Mouse (Mus musculus) mouse embryonic stem cell (cell line): ENCODE measurements around the gene Acap2.

Source experiments
- in situ Hi-C, 2 experiments: fragments of 300-500 bp; cut with MboI; formaldehyde crosslinking; loops; 1 replicate in 1 of 2; 3 replicates in 1 of 2; pipeline ENCODE4 v1.14.3; 2019 to 2020; ENCODE audit warnings: low sequenced_read_pairs in 2 of 2, low pct_unique_long_range_greater_than_20kb in 1 of 2, mixed read lengths in 1 of 2; ENCODE audit not compliant: unreplicated experiment in 1 of 2

Acap2 gene

DNA sequence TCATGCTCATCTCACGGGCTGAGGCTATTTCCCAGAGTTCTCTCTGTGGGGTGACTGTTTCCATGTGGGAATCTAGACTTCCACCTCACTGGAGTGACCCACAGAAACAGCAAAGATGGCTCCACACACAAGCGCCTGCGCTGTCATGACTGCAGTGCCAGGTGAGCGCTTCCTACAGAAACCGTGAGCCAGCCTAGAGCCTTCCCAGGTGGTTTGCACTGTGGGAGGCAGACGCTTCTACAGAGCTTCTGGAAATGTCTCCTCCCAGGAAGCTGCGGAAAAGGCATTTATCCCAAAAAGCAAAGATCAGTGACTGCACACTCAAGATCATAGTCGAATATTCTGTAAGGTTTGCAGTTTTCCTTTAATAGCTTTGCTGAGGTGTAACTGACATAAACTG is 20.2 kb downstream of the Acap2 start:
- in situ Hi-C loops = no loop called here

DNA sequence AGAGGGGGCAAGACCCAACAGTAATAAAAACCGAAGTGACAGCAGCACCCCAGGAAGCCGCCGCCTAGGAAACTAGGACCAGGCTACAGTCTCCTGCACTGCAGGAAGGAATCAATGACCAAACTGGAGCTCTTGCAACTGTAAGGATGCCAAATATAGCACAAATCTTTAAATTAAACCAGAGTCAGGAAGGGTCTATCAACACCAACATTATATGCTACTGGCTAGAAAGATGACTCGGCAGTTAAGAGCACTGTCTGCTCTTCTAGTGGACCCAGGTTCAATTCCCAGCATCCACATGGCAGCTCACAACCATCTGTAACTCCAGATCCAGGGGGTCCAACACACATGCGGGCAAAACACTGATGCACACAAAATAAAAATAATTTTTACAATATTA is 21.7 kb downstream of the Acap2 start:
- in situ Hi-C loops = no loop called here

DNA sequence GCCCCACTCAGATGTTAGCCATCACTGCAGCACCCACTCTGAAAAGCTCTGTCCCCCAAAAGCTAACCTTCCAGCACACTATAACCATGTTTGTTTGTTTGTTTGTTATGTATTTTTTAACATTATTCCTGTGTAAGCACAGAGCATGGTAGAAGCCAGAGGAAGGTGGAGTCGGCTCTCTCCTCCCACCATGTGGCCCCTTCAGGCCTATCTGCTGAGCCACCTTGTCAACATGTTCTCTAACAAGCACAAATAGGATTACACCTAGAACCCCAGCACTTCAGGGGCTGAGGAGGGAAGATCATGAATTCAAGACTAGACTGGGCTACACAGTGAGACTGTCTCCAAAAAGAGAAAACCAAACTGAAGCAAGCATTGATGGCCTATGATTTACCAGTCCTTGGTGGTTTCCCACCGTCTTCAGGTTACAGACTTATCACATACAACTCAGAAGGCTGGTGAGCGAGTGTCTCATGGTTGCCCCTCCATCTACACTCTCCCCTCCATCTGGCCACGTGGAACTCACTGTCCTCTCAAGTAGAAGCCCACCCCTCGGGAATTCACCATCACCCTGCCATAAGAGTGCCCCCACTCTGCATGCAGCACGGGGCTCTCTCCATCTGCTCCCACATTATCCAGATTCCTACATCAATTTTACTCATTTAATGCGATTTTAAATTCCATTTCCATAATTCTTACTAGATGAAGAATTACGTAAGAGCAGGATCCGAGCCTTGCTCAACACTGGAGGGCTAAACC is 26.0 kb downstream of the Acap2 start:
- in situ Hi-C loops = no loop called here

DNA sequence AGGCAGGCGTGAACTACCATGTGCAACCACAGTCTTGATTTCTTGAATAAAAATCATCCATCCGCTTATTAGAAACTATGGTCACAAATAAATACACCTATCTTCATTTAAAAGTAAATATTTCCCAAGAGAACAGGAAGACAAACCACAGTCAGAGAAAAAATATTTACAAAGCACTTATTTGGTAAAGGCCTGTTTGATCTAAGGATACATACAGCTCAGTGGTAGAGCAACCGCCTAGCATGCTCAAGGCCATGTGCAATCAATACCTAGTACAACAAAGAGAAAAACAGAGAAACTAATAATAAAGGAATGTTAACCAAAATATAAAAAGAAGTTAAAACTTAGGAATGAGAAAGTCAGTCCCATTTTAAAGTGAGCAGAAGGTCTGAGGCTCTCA is 28.8 kb downstream of the Acap2 start:
- in situ Hi-C loops = no loop called here

DNA sequence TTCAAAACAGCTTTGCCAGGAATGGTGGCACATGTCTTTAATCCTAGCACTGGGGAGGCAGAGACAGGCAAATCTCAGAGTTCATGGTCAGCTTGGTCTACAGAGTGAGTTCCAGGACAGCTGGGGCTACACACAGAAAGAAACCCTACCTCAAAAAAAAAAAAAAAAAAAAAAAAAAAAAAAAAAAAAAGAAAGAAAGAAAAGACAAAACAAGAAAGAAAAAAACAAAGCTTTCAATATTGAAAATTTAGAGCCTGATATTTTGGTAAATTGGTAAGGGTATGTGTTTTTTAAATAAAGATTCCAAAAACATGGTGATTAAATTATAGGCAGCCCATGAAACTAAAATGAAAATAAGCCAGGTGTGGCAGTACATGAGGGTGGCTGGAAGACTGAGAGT is 29.6 kb downstream of the Acap2 start:
- in situ Hi-C loops = no loop called here

DNA sequence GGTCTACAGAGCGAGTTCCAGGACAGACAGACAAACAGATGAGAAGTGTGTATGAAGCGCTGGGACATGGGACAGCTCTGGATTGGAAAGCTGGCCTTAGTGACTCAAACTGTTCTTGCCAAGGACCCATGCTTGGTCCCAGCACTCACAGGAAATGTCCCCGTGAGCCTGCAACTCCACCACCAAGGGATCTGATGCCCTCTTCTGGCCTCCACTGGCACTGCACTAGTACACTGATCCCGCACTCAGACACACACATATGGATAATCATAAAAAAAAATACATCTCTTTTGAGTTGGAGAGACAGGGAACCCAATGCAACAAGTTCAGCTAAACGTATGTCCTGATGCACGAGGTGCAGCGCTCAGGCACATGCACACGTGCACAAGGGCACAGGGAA is 30.7 kb downstream of the Acap2 start:
- in situ Hi-C loops = no loop called here

DNA sequence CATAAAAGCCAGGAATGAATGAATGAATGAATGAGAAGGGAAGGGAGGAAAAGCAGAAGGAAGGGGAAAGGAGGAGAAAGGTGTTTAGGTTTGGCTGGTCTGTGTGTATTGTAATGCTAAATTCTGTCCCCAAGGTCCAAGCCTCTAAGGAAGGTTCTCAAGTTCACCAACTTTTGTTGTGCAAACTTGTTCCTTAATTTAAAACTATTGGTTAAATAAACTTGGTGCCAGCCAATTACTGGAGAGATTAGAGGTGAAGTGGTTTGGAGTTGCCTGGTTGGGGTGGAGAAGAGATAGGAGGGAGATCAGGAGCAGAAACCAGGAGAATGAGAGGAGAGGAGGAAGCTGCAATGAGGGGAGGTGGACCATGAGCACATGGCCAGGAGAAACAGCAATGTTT is 31.4 kb downstream of the Acap2 start:
- in situ Hi-C loops = no loop called here

DNA sequence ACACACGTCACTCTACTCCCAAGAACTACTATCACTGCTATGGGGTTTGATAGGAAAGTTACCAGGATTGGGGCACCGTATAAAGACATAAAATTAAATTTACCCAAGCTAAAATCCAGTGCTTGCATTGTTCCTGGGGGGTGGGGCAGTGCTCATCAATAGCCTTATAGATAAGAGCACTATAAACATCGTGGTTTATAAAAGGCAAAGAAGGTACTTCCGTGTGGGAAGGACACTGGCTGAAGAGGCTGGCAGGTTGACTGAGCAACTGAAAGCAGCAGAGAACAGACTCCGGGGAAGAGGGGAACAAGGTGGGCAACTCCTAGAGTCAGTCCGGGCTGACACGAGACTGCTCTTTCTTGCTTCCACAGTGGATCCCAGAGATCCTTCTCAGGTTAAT is 33.1 kb downstream of the Acap2 start:
- in situ Hi-C loops = no loop called here

DNA sequence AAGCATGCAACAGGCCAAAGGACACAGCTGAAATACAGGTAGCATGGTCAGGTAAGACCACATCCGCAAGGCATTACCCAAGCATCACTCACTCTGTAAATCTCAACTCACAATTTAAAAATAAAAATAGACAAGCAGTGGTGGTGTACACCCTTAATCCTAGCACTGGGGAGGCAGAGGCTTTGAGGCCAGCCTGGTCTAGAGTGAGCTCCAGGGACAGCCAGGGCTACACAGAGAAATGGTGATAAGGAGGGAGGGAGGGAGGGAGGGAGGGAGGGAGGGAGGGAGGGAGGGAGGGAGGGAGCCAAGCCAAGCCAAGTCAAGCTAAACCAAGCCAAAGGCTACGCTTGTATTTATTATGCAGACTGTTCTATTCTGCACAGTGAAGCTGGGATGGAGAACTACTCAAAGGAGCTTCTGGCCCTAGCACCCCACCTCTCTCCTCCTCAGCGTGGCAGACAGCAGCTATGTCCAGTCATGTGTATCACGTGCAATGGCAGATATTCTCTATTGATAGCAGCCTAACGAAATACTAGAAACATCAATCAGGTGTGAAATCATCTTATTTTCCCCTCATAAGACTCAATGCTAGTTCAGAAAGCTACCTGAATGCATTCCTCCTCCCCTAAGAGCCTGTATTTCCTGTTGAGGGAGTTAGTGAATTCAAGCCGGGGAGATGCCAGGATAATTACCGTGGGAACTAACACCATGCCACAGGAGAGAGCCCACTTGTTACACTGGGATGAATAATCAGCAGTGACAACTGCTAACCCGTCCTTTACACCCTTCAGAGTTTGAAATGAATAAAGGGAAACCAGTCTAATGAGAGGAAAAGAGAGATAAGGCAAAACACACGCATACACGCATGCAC is 33.8 kb downstream of the Acap2 start:
- in situ Hi-C loops = no loop called here

DNA sequence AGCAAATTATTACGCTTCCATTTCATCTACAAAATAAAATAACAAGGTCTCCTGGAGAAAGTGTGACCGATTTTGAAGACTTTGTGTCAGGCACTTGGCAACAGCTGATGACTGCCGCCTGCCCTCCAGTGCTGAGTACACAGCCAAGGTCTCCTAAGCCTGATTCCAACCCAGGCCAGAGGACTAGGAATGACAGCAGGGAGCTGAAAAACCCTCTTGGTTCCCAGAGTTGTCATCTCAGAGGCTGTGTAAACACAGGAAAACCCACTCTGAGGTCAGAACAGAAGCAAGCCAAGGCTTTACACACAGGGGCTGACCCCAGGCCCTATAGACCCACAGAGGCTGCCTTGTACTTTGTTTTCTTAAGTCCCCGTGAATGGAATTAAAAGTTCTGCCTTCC is 35.1 kb downstream of the Acap2 start:
- in situ Hi-C loops = no loop called here

DNA sequence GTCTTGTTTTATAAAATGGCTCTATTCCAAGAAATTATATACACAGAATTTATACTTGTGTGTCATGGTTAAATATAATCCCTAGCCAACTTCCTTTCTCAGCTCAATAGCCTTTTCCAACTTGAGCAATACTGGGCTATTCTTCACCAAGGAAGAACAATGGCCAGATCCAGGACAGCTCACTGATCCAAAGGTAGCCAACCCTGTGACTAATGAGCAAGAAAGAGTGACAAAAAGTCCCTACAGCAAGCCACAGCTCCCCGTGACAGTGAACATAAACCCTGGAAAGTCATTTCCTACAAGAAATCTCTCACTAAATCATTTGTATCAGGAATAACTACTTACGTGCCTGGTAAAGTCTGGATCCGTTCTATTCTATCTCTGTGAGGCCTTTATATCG is 35.6 kb downstream of the Acap2 start:
- in situ Hi-C loops = no loop called here

DNA sequence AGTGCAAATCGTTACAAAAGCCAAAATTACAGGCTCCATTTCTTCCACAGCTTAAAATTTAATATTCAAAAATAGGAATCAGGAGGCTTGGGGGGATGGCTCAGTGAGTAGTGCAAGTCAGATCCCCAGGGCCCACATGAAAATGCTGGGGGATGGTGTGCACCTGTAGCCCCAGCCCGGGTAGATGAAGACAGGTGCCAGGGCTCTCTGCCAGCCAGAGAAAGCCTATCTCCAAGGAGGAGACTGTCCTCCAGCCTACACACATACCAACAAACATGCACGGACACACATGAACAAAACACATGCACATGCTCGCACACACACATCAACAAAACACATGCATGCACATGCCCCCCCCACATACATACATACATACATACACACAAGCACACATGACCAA is 36.9 kb downstream of the Acap2 start:
- in situ Hi-C loops = no loop called here

DNA sequence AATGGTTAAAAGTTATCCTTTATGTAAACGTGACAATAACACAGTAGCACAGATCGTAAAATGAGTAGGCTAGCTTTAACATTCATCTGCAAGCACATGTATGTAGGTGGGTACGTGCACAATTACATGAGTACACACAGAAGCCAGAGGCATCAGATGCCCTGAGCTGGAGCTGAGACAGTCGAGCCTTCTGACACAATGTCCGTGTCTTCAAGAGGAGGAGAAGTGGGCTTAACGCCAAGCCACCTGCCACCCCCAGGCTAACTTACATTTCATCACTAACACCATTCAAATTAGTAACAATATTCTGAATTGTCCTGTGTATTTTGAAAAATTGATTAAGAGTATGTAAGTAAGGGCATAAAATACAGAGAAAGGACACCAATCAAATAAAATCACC is 40.6 kb downstream of the Acap2 start:
- in situ Hi-C loops = no loop called here

DNA sequence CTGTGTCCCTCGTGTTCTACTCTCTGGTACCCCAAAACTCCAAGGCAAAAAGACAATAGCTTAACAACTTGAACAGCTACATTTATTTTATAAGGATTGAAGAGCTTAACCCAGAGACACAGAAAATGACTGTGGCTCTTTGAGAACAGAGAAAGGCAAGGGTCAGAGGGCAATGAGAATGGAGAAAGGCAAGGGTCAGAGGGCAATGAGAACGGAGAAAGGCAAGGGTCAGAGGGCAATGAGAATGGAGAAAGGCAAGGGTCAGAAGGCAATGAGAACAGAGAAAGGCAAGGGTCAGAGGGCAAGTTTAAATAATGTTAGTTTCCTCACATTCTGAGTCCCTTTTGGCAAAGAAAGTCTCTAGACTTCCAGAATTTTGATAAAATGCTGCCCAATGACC is 41.6 kb downstream of the Acap2 start:
- in situ Hi-C loops = no loop called here

DNA sequence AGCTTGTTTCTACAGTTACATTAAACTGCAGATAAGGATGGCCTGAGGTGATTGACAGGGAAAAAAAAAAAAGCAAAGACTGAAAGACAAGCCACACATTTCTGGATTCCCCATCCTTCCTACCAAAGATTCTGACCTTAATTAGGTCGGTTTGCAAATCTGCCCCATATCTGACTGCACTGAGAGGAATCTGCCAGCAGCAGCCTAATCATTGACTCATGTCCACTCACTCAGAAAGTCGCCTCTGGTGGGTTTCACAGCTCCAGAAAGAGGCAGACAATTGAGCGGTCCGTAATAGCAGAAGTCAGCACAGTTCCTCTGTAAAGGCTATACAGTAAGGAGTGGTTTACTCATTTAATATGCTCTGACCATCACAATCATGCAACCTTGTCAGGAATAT is 51.2 kb downstream of the Acap2 start:
- in situ Hi-C loops = no loop called here

DNA sequence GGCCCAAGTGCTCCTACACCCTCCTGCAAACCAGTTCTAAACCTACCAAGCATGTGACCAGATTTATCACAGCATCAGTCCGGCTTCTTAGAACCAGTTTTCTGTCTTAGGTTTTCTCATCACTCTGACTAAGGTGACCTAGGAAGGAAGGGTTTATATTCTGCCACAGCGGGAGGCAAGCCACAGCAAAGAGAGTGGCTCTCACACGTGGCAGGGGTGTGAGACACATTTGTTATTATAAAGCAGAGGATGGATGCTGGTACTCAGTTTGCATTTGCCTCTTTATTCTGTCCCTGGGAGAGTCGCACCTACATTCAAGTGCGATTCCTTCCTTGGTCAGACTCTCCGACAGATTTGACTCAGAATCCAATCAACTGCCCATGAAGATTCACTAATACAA is 52.2 kb downstream of the Acap2 start:
- in situ Hi-C loops = no loop called here

DNA sequence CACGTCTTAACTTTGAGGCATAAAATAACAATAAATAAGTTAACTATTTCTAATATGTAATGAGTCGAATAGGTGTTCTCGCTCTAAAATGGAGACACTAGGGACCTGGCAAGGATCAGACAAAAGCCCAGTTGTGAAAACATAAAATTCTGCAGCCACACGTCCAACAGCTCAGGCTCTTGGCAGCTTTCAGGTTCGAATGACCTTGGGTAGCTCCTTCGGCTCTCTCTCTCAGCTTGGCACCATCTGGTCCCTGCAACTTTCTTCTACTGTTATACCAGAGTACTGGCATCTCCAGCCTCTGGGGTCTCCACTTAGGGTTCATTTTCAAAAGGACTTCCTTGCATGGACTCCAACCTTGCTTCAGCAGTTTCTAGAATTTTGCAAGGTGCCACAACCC is 53.3 kb downstream of the Acap2 start:
- in situ Hi-C loops = no loop called here

DNA sequence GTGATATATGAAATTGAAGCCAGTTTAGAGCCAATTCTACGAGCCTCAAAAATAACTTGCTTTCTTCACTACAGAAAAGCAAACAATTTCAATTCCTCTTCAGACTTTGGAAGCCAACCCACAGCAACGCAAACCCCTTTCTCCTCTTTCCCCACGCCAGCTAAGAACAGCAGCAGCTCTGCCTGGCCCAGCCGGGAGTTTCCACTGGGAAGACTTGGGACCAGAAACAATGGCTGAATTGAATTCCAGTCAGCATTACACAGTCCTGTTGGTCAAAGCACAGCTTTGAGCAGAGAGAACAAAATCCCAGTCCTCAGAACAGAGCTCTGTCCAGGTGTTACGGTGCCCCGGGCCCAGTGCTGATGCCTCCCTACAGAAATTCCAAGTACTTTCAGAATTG is 59.1 kb downstream of the Acap2 start:
- in situ Hi-C loops = no loop called here

DNA sequence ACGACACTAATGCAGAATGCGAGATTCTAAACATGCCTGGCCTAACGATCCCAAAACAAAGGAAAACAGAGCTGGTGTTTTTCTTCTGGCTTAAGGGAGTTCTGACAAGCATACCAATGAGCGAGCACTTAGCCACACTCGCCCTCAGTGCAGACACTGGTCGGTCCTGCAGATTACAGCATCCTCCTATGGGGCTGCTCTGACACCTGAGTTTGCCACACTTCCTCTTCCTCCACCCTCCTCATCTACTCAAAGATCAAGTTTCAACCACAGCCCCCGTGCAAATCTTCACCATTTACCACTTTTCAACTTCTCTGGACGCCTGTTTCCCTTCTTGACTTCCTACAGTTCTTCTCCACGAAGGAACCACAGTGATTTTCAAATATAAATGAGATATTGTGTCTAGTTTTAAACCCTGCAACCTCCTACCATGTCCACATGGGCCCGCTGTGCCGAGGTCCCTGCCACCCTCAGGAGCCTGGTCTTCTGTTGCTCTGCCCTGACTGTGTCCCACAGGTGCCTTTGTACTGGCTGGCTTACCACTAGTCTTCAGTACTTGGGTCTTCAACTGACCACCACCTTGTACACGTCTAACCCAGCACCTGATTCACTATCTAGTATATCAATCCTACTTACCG is 64.3 kb downstream of the Acap2 start:
- in situ Hi-C loops = no loop called here

DNA sequence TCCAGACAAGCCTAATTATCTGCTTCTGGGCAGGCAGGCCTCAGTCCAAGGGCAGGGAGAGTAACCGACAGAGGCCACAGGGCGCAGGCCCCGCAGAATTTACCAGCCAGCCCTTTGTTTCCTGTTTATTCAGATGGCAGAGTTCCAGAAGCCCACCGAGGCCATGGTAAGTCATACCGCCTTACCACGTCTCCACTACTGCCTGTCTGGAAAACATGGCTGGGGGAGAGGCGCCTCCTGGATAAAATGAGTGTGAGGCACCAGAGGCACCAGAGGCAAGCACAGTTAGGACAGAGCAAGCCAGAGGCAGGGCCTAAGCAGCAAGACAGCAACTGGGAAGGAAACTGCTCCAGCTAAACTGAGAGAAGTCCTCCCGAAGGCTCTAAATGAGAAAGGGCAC is 65.5 kb downstream of the Acap2 start:
- in situ Hi-C loops = no loop called here
